Mouse (Mus musculus) gastrocnemius, adult 18-20 months (tissue): Measurements from ENCODE around the gene En2. TPM values are rescaled to one million over a fixed set of nuclear protein-coding genes. Genes with fewer than 3 reads are reported as not detected.

ENCODE experiments used
- DNase-seq: peaks from one replicate; pipeline ENCODE4 v3.0.0; 2021; ENCODE audit warnings: low spot score
- total RNA-seq, 2 experiments: library from RNA; stranded (reverse); gene quantifications; 2 replicates each; pipeline ENCODE4 v1.2.3; 2021

Gene En2
- total RNA-seq, 2 experiments from 2014 or later: 0.21 to 0.23 TPM

DNA sequence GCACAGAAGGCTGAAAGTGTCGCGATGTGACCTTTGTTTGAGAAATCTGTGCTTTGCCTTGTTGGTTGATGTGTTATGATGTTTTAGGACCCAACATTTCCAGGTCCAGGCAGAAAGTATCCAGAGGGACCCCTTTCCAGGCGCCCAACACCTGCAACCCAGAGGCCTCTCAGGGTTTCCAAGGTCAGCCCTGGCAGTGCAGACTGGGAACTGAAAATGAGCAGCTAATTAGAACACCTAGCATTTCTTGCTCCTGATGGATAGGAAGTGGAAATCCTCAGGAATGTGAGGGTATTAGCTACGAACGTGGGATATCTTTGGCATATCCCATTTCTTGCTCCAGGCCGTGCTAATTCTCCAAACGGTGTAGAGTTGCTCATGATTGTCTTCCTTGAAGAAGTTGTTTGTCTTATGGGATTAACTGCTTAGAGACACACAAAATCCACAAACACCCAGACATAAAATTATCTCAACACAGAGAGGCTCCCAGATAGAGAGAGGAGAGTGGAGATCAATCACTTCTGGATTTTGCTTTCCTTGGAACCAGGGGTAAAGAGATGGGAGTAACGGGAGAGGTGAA, 5.5 kb upstream of the En2 start:
- no peak for DNase-seq

DNA sequence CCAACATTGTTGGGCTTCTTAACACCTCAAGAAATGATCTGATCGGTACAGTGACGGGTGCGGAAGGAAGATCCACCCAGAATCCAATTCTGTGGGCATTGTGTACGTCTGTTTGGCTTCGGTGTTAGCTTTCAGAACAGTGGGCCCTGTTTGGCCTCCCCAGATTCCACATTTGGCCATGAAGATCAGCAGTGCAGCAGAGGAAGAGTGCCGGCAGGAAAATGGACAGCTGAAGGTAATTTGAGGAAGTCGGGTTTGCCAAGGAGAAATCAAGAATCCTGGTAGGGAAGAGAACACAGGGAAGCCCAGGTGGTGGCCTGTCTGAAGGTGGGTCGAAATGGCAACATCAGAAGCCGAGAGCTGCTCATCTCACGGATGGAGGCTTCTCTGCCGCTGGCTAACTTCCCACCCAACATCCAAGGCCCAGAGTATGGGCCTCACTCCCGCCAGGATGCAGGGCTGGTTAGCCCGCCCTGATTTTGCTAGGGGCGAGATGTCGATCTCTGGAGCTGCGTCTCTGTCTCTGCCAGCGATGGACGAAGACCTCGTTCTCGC, 4.0 kb upstream of the En2 start:
- DNase-seq: no peak

DNA sequence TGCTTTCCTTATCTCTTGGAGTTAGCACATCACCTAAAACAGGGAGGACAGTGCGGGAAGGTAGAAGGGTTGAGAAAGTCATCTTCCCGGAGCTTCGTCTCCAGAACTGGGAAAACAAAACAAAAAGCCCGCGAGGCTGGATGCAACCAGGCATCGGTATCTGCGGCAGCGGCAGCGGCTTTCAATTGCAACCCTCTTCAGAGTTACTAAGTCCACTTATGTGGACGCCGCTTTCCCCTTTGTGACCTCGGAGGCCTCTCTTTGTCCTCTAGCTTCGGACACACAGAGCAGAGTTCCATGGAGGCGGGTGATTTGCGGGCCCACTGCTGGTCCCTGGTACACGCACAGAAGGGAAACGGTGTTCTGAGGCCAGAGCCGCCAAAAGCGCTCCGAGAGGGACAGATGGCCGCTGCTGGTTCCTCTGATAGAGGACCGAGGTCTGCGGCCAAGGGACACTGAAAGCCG, 3.5 kb upstream of the En2 start:
- DNase-seq: no peak

DNA sequence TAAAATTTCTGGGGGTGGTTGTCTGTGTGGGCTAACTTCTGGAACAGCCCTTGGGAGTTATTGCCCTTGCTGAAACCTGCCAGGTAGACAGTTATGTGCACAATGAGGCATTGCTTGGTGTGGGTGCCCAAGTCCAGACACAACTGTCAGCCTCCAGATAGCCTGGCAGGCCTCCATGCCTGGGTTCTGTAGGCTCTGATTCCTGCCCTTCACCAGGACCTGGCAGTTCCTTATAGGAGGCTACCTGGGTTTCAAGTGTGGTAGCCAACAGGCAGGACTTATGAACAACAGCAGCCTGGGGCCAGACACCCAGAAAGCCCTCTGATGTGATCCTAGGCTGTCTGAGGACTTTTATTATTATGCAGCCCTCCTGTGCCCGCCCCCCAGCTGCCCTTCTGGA, 1.6 kb upstream of the En2 start:
- no peak for DNase-seq

DNA sequence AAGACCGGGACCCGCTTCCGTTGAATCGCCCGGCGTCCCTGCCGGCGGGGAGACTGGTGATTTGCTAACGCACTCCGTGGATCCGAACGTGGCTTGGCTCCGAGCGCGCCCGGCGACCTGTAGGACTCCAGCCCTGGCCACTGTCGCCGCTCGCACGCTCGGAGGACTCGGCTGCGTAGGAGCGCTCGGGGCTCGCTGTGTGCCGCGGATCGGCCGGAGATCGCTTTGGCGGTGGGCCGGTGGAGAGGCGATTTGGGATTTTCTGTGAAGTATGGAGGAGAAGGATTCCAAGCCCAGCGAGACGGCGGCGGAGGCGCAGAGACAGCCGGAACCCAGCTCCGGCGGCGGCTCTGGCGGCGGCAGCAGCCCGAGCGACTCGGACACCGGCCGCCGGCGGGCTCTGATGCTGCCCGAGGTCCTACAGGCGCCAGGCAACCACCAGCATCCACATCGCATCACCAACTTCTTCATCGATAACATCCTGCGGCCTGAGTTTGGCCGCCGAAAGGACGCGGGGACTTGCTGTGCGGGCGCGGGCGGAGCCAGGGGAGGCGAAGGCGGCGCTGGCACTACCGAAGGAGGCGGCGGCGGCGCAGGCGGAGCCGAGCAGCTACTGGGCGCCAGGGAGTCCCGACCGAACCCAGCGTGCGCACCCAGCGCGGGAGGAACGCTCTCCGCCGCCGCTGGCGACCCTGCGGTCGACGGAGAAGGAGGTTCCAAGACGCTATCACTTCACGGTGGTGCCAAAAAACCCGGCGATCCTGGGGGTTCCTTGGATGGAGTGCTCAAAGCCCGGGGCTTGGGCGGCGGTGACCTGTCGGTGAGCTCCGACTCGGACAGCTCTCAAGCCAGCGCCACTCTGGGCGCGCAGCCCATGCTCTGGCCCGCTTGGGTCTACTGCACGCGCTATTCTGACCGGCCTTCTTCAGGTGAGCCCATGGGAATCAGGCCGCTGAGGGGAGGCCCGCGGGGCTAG, 1.1 kb downstream of the En2 start:
- no peak for DNase-seq

DNA sequence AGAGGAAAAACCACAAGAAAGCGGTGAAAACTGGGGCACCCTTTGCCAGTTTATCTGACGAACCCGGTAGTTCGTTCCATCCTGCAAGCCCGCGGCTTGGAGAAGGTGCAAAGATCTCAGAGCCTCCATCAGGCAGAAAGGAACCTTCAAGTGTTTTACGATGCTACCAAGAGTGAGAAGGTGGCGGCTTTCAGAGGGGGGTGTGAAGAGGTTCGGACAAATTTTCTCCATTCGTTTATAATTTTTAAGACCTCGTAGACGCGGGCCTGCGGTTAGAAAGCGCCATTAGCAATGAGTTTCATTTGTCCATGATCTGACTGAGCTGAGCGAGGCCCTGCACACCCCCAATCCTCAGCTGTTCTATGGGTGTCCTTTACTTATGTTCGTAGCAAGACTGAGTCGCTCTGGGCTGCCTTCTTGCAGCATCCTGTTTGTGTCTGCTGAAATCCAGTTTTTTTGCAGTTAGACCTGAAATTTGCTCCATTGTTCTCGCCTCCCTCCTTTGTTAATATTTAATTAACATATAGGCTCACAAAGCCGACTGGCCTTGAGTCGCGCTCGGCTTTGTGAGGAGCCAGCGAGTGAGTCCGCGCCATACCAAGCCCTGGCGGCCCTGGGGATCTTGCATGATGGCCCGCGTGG, 2.2 kb downstream of the En2 start:
- no peak for DNase-seq

DNA sequence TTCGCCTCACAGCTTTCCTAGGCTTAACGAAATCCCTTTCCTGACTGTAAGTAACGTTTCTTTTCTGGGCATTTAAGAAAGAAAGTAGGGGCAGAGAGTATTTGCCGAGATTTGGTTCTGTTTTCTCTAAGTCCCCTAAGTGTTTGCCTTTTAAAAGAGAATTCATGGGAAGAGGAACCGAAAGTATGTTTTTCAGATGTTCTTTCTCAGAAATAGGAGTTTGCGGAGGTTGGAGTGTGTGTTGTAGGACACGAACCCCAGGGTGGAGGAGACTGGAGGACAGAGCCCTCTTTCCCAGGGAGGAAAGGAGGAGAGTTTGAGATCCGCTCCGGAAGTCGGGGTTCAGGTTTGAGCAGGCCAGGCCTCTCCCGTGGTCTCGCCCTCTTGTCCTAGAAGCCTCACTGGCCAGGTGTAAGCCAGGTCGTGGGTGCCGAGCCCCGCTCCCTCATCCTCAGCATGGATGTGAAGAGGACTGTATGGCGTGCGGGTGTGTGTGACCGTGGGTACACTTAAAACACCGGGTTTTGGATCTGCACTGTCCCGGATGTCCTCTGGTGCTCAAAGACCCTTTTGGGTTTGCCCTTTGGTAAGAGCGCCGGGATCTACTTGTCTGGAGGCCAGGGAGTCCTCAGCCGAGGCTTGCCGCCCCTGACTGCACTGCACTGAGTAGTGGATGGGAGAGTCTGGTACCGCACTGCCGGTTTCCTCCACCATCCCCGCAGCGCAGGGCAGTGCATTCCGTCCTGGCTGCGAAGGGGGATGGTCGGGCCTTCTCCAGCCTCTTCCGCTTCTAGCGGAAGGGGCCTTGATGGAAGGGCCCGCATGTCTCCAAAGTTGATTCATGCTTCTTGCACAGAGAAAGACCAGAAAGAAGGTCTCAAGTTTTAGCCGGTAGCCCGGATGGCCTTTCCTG, 3.0 kb downstream of the En2 start:
- DNase-seq: no peak

DNA sequence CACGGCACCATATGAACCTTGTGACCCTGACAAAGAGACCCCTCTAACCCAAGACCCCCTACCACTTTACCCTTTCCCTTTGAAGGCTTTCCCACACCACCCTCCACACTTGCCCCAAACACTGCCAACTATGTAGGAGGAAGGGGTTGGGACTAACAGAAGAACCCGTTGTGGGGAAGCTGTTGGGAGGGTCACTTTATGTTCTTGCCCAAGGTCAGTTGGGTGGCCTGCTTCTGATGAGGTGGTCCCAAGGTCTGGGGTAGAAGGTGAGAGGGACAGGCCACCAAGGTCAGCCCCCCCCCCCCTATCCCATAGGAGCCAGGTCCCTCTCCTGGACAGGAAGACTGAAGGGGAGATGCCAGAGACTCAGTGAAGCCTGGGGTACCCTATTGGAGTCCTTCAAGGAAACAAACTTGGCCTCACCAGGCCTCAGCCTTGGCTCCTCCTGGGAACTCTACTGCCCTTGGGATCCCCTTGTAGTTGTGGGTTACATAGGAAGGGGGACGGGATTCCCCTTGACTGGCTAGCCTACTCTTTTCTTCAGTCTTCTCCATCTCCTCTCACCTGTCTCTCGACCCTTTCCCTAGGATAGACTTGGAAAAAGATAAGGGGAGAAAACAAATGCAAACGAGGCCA, 3.8 kb downstream of the En2 start:
- DNase-seq: no peak

DNA sequence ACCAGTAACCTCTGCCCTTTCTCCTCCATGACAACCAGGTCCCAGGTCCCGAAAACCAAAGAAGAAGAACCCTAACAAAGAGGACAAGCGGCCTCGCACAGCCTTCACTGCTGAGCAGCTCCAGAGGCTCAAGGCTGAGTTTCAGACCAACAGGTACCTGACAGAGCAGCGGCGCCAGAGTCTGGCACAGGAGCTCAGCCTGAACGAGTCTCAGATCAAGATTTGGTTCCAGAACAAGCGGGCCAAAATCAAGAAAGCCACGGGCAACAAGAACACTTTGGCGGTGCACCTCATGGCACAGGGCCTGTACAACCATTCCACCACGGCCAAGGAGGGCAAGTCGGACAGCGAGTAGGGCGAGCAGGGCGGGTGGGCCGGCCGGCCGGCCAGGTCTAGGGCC, 4.6 kb downstream of the En2 start:
- no peak for DNase-seq

DNA sequence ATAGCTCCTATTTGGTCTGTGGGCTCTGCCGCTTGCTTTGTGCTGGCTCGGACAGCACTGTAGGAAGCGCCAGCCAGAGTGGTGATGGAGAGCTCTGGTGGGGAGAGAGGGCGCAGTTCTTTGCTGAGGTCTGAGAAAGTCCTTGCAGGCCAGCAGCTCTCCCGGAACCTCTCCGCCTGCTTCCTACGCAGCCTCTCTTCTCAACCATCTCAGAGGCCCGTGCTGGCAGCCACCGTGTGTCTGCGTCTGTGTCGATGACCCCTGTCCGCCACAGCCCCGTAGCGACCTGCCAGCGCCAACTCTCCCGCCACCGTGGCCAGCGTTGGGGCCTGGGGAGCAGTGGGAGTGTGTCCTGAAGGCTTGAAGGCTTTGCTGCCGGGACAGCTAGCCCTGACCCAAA, 5.4 kb downstream of the En2 start:
- no peak for DNase-seq

DNA sequence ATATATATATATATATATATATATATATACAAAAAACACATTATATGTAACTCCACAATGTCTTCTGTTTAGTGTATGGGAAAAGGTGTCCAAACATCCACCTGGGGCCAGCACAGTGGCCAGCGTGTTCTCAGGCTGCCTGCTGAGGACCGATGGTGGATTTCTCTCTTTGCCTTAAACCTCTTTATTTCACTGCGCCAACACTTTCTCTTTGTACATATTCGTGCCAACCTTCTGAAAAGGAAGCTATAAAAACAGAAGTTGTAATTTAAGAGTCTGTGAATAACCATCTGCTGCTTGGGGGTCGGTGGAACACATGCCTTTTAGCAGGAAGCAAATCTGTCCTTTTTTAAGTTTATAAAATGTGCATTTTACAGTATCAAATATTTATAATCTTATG, 6.2 kb downstream of the En2 start:
- DNase-seq: no peak

DNA sequence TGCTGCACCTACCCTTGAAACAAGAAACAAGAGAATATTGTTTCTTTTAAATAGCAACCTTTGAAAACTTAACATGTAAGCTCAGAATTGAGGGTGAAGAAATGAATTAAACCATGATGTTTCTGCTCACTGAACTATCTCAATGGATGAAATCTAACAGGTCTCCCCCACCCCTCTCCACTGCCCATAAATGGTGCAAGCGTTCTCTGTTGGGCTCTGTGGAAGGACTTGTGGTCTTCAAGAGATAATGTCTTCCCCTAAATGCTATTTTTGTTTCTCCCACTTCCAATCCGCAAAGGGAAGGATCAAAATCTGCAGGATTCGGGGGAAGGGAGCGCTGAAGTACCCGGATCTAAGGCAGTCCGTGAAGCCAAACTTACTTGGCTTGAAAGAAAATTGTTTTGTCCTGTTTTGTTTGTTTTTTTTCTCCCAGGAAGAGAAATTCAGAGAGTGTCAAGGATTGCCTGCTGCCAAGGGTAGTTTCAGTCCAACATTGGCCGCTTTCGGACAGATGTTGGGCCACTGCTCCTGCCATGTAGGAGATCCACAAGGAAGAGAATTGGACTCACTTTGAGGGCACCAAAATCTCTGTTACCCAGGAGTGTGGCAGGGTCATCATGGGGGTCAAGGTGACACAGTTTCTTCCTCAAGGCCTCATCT, 6.9 kb downstream of the En2 start:
- no peak for DNase-seq

DNA sequence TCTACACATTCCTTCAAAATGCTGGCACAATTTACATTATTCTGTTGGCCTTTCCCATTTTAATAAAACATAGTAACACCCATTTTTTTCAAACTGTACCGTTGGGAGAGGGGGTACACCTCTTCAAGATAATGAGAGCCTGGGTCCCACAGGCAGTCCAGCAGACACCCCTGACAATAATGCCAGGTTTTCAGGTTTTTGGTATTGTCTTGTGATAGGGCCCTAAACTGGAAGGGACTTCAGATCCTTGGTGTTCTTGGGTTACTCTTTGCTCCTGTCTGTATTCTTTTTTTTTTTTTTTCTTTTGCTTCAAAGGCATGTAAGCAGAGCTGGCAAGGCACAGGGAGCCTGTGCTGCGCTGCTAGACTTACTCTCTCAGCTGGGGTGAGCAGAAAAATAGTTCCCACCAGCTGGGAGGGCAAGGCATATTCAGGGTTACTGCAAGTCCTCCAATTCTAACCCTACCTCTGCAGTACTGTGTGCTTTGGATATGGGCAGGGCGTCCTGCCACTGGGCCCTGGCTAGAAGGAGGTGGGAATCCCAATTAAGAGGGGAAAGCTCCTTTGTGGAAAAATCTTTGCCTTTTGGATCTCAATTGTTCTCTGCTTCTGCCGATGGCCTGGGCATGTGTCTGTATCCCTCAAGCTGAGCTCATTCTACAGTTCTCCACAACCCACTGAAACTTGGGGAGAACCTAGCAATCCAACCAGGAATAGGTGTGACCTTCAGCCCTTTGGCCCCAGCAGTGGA, 7.6 kb downstream of the En2 start:
- no peak for DNase-seq

DNA sequence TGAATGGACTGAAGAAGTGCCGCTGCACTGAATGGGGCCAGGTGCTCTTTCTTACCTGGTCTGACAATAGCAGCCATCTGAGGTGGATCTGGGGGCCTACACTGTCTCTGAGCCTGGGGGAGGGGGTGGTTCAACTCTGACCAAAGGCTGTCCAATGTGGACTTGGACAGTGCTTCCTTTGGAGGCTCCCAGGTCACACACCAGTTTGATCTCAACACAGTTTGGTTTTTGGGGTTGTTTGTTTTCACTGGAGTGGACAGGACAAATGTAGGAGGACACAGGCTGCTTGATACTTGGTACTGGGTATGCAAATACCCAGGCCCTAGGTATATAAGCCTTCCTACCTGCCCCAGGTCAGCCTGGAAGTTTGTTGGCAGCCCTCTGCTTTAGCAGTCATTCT, 8.2 kb downstream of the En2 start:
- no peak for DNase-seq

DNA sequence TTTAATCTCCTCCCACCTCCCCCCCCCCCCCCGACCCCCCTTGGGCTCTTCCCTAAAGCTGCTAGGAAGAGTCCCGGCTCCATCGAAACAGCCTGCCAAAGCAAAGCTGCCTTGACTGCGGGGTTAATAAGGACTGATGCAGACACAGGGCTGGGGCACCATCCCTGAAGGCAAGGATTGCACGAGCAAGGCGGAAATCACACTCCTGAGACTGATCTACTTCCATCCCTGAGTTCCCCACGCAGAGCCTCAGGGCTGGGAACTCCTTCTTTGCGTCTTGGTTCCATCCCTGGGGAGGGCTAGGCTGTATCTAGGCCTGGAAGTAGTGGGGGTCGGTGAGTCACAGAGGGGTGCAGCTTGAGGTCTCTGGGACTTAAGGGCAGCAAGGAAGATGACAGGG, 8.6 kb downstream of the En2 start:
- no peak for DNase-seq

DNA sequence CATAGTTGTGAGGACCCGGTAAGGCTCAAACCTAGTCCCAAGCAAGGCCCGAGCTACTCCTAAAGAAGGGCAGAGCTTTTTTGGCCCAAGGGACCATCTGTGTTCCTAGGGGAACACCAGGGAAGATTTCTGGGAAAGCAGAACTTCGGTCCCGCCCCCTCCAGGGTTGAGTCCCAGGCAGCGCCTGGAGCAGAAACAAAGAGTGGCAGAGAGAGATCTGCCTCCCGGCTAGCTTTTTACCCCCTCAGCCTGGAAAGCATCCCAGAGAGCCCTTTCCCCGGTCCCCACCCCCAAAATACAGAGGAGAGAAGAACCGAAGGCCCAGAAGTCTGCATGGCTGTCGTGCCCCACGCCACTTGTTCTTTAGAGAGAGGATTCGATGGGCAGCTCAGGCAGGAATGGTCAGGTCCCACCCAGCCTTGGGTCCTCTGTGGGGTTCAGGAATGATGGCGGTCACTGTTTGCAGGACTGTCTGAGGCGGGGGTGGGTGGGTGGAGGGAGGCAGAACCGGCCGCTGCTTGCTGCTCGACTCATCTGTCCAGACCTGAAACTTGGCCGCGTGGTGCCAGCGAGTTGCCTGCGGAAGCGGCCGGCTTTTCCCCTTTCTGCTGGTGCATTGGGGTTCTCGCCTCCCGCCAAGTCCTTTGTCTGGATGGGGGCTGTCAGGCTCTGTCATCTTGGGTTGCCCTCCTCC, 9.5 kb downstream of the En2 start:
- no peak for DNase-seq

DNA sequence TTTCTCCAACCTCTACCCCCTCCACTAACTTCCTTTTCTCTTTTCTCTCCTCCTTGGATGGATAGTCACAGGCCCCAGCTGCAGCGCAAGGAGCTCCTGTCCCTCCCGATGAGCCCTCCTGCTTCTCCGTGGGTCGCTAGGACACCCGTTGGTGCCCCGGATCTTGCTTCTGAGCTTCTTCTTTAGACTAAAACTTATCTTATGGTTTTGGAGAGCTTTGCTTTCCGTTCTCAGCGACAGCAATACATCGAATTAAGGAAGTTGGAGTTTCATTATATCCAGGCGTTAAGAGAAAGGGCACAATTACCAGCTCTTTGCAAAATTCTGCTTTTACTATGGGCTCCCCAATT, 10.1 kb downstream of the En2 start:
- DNase-seq: no peak

DNA sequence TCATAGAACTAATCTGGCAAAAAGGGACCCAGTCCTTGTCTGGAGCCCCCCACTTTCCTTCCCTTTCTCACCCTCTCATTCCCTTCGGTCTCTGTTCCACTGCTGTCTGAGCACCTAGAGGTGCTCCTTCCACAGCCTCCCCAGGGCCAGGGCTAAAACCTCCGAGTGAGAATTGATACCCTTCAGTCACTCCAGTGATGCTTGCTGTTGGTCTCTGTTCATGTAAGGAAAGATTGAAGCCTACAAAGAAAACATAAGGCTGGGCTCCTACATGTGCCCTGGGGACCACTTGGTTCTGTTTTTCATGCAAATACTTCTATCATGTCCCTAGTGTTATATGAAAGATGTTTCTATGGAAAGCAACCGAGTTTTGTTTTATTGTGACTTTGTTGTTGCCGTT, 10.5 kb downstream of the En2 start:
- DNase-seq: no peak

DNA sequence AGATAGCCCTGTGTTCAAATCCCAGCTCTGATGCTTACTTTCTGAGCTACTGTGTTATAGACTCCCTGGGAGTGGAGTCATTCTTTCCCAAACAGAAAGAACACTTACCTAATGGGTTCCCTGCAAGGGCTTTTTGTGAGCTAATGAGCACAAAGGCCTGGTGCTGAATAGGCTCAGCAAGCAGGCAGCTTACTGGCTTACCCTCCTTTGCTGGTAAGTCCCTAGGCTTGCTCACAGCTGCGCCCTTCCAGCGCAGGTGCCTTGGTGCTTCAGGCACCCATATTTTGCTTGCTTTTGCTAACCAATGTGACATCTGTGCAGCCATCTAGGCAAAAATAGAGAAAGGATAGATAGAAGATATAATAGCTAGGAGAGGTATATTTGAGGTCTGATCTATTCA, 11.1 kb downstream of the En2 start:
- no peak for DNase-seq
